Mouse (Mus musculus) hindbrain, embryonic 14.5 days (tissue): Measurements from ENCODE around the gene Fgd6. TPM values are rescaled to one million over a fixed set of nuclear protein-coding genes. Genes with fewer than 3 reads are reported as not detected.

Experiments
- ATAC-seq: fragments of 200-750 bp; cut with Nextera tagmentation; 2 replicates; pipeline ENCODE4 v1.8.0; 2017; ENCODE audit warnings: moderate number of reproducible peaks, mild to moderate bottlenecking, moderate TSS enrichment, moderate library complexity; ENCODE audit not compliant: low FRiP score
- DNase-seq: peaks from one replicate; pipeline ENCODE4 v3.0.0-alpha.2; 2015; ENCODE audit warnings: low spot score
- H3K27ac ChIP-seq: fragments of 300-500 bp; sonication (generic); 2 replicates; pipeline ENCODE4 v1.5.1; 2014; ENCODE audit warnings: mild to moderate bottlenecking, moderate library complexity
- H3K27me3 ChIP-seq: fragments of 300-500 bp; sonication (generic); 2 replicates; pipeline ENCODE4 v1.6.1; 2014; ENCODE audit warnings: mild to moderate bottlenecking, low read length, mixed read lengths; ENCODE audit not compliant: control insufficient read depth, insufficient read depth
- H3K36me3 ChIP-seq: fragments of 300-500 bp; sonication (generic); replicated peaks from 2 replicates; pipeline ENCODE4 v1.6.1; 2014; ENCODE audit not compliant: control insufficient read depth, insufficient read depth
- H3K4me1 ChIP-seq: fragments of 300-500 bp; sonication (generic); replicated peaks from 2 replicates; pipeline ENCODE4 v1.6.1; 2014; ENCODE audit warnings: antibody characterized with exemption, low read length, mixed read lengths; ENCODE audit not compliant: control insufficient read depth, insufficient read depth
- H3K4me2 ChIP-seq: fragments of 300-500 bp; sonication (generic); replicated peaks from 2 replicates; pipeline ENCODE4 v1.6.1; 2014; ENCODE audit warnings: mild to moderate bottlenecking, moderate library complexity
- H3K4me3 ChIP-seq: fragments of 300-500 bp; sonication (generic); replicated peaks from 2 replicates; pipeline ENCODE4 v1.5.1; 2014; ENCODE audit warnings: mild to moderate bottlenecking, low read length
- H3K9ac ChIP-seq: fragments of 300-500 bp; sonication (generic); 2 replicates; pipeline ENCODE4 v1.6.1; 2014
- H3K9me3 ChIP-seq: fragments of 300-500 bp; sonication (generic); 2 replicates; pipeline ENCODE4 v1.6.1; 2016; ENCODE audit warnings: low read length; ENCODE audit not compliant: control insufficient read depth
- WGBS: fragments of 180-500 bp; shearing (Covaris S2); extraction: QIAGEN DNeasy Blood & Tissue Kit; methylation state at CpG from one replicate; pipeline ENCODE4 v1.1.7; 2014; 5-methylcytosine and 5-hydroxymethylcytosine counted together
- polyA plus RNA-seq: library from polyadenylated mRNA; unstranded; fragments of >200 nt; fragmentation: Nextera tagmentation; extraction: Ambion mirVana; gene quantifications from 2 replicates; pipeline ENCODE4 v1.2.1, GENCODE M21; 2014

Gene Fgd6
- polyA plus RNA-seq, 1 experiment from 2014 or later, result 3.6 TPM

DNA sequence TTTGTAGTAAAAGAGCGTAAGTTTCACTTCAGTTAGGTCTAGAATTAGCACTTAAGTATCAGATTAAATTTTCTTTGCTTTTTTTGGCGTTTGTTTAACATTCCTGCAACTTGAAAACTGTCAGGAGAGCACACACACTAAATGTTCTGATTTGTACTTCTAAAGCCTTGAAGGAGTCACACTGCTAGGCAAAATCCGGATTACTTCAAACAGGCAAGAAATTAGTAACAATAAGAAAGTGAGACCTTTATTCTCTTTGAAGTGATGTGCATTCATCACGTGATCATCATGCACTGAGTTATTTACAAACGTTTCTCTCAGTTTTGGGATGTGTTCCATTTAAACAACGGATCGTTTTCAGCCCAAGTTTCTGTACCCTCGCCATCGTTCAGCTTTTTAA is 1.4 kb downstream of the Fgd6 start:
- Histone ChIP-seq H3K36me3 (no peaks in the 10 kb centered on the region), H3K9ac (no peak overlapping the region), H3K27ac (no peak overlapping the region), H3K9me3 (no peaks in the 10 kb centered on the region), H3K4me1 (peaks cover 20% of the 10 kb centered on the region), H3K27me3 (no peaks in the 10 kb centered on the region), H3K4me2 (peak overlapping the region; percentile 76), H3K4me3 (peak overlapping the region; percentile 89)
- DNase-seq, result no peak
- ATAC-seq, result no peak
- 46% methylated on average over 9 of the region's 9 CpGs for WGBS

DNA sequence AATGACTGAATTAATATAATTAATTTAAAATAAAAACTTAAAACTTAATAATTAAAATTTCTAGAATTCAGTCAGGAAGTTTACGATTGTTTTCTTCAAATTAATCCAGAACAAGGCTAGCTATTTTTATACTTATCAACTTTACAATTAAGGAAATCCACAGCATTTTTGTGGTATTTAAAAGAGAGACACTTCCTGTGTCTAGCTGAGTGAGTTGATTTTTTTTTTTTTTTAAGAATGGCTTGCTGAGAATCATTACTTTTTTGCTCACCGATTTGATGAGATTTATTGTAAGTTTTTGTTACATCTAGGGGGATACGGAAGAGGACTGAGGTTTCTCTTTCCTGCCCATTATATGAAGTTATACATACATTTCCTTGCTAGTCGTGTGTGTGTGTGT is 1.8 kb downstream of the Fgd6 start:
- no peak for ATAC-seq
- no peaks in the 10 kb centered on the region for H3K27me3 ChIP-seq
- 78% methylated on average over 4 of the region's 4 CpGs for WGBS

DNA sequence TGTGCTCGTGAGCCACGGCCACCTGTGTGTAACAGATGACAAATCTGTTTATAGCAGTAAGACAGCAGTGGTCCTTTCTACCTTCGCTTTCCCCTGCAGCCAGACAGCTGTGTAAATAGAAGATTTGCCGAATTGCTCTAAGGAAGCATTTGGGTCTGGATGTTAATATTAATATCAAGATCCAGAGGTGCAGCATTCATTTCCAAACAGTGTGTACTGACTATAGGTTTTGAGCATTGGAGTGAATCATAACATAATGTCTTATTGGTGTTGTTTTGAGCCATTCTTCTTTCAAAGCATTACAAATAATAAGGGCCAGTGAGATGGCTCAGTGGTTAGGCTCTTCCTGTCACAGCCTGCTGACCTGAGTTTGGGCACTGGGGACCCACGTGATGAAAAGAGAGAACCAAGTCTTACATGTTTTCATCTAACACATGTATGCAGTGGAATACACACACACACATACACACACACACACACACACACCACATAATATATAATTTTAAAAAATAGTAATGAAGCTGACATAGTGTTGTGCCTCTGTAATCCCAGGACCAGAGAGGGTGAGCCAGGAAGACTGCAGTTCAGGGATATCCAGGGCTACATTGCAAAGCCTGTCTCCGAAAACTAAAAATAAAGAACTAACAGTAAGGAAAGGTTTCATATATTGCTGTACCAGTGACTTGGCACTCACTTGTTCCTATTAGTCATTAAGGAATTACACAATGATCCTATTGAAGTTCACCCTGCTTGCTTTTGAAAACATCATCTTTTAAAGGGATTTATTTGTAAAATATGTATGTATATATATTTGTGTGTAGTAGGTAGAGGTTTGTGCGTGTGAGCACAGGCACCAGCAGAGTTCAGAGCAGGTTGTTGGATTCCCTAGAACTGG is 2.8 kb downstream of the Fgd6 start:
- 71% methylated on average over 7 of the region's 7 CpGs for WGBS
- no peak overlapping the region for H3K4me2 ChIP-seq
- H3K27ac ChIP-seq, result no peak overlapping the region
- no peaks in the 10 kb centered on the region for H3K9me3 ChIP-seq
- H3K27me3 ChIP-seq, result no peaks in the 10 kb centered on the region
- ATAC-seq (no peak), DNase-seq (no peak)
- no peak overlapping the region for H3K9ac ChIP-seq
- no peak overlapping the region for H3K4me3 ChIP-seq
- H3K36me3 ChIP-seq, result no peaks in the 10 kb centered on the region
- peaks cover 8% of the 10 kb centered on the region for H3K4me1 ChIP-seq

More for the DNA sequence above, 1.8 kb downstream of the Fgd6 start:
- Histone ChIP-seq H3K4me1 (peaks cover 17% of the 10 kb centered on the region), H3K4me3 (no peak overlapping the region), H3K27ac (no peak overlapping the region), H3K9me3 (no peaks in the 10 kb centered on the region), H3K9ac (no peak overlapping the region), H3K36me3 (no peaks in the 10 kb centered on the region), H3K4me2 (peak overlapping the region; percentile 76)
- no peak for DNase-seq

DNA sequence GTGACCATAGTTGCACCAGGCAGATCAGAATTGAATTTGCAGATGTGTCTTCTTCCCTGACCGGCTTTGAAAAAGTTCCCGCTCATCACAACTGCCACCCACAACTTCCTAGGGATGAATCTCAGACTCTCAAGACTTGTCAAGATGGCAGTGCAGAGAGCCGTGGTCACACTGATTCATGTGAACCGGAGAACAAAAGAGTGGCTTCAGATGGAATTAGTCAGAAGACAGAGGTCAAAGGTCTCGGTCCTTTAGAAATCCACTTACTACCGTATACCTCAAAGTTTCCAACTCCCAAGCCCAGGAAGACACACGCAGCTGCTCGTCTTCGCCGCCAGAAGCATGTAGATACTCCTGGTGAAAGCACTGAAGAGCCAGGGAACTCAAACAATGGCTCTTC is 8.1 kb downstream of the Fgd6 start:
- Histone ChIP-seq H3K4me2 (no peak overlapping the region), H3K27me3 (no peaks in the 10 kb centered on the region), H3K9ac (no peak overlapping the region), H3K9me3 (no peaks in the 10 kb centered on the region), H3K36me3 (peaks cover 6% of the 10 kb centered on the region; the same call in 1 of the 2 replicates), H3K4me1 (no peaks in the 10 kb centered on the region), H3K27ac (no peak overlapping the region), H3K4me3 (no peak overlapping the region)
- ATAC-seq (no peak), DNase-seq (no peak)
- WGBS, result 18% methylated on average over 10 of the region's 10 CpGs

DNA sequence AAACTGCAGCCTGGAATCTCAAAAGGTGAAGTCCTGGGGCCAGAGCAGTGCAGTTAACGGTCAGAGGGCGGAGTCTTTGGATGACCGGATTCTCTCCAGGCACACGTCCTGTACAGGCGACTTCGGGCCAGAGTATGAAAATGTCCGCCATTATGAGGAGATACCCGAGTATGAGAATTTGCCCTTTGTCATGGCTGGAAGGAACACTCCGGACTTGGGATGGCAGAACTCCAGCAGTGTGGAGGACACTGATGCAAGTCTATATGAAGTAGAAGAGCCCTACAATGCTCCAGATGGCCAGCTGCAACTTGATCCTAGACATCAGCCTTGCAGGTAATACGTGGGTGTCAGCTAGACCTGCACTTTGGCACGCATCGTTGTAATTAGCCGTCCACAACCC is 9.5 kb downstream of the Fgd6 start:
- WGBS, result 92% methylated on average over 13 of the region's 13 CpGs
- Histone ChIP-seq H3K9me3 (no peaks in the 10 kb centered on the region), H3K4me1 (no peaks in the 10 kb centered on the region), H3K4me3 (no peak overlapping the region), H3K27me3 (no peaks in the 10 kb centered on the region), H3K27ac (no peak overlapping the region), H3K9ac (no peak overlapping the region), H3K4me2 (no peak overlapping the region), H3K36me3 (peaks cover 6% of the 10 kb centered on the region; the same call in 1 of the 2 replicates)
- no peak for DNase-seq
- no peak for ATAC-seq

DNA sequence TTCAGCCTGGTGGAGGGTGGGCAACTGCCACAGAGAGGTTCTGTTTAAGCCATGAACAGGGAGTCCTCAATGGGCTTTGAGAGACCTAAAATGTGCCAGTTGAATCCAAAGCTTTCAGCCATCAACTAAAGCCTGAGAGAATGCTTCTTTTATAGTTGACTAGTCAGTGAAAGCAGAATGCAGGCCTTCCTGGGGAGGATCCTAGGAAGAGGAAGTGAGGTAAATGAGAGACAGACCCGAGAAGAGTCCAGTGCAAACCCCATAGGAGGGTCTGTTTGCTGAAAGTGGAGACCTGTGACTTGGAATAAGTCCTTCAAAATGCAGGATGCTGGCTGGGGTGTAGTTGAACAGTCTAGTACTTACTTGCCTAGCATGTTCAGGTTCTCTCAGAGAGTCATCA is 11.2 kb downstream of the Fgd6 start:
- Histone ChIP-seq H3K9ac (no peak overlapping the region), H3K36me3 (peaks cover 6% of the 10 kb centered on the region; the same call in 1 of the 2 replicates), H3K4me2 (no peak overlapping the region), H3K9me3 (no peaks in the 10 kb centered on the region), H3K4me1 (no peaks in the 10 kb centered on the region), H3K4me3 (no peak overlapping the region), H3K27ac (no peak overlapping the region), H3K27me3 (no peaks in the 10 kb centered on the region)
- 50% methylated on average over 1 of the region's 1 CpGs for WGBS
- no peak for DNase-seq
- no peak for ATAC-seq

DNA sequence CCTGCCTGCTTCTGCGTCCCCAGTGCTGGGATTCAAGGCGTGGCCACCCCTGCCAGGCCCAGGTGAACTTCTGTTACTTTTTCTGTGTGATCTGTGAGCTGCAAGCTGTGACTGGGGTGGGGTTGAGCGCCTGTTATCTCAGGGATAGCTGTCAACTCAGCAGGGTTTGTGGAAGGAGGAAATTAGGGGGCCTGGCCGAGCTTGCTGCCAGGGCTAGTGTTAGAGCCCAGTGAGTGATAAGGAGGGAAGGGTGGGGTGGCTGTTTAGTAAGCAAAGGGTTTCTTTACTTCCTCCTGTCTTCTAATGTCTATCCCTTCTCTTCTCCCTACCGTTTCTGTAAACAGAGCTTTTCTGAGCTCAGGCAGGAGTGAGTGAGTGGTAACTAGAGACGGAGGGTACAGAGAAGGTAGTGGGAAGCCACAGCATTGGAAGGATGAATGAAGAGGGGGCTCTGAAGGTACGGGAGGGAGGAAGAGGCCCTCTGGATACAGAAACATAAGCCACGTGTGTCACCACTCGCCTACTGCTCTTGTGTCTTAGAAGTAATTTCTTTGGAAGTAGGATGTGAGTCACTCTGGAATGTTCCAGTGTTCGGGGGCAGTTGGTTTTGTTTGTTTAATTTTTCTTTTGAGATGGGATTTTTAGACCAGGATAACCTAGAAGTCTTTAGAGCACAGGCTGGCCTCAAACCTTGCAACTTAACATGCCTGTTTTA is 12.2 kb downstream of the Fgd6 start:
- H3K9me3 ChIP-seq, result no peaks in the 10 kb centered on the region
- H3K27ac ChIP-seq, result no peak overlapping the region
- H3K9ac ChIP-seq, result no peak overlapping the region
- DNase-seq (no peak), ATAC-seq (no peak)
- H3K4me2 ChIP-seq, result no peak overlapping the region
- peaks cover 6% of the 10 kb centered on the region; the same call in 1 of the 2 replicates for H3K36me3 ChIP-seq
- H3K4me3 ChIP-seq, result no peak overlapping the region
- H3K4me1 ChIP-seq, result no peaks in the 10 kb centered on the region
- no peaks in the 10 kb centered on the region for H3K27me3 ChIP-seq
- WGBS, result 76% methylated on average over 10 of the region's 10 CpGs

DNA sequence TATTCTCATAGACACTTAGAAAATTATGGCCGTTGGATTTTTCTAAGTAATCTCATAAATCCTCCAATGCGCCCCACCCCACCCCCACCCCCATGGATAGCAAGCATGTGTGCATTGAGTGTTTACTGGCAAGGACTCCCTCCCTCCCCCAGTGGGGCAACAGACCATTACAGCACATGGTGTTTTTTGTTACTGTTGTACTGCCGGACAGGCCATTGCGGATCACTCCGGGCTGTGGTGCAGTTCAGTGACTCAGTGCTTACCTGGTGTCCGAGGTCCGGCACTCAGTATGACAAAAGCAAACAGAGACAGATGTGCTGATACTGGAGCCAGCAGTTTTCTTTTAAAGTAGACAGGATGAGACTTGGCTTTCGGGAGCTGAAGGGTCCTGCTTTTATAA is 13.3 kb downstream of the Fgd6 start:
- WGBS, result 78% methylated on average over 8 of the region's 8 CpGs
- DNase-seq (no peak), ATAC-seq (no peak)
- Histone ChIP-seq H3K4me1 (no peaks in the 10 kb centered on the region), H3K9ac (no peak overlapping the region), H3K36me3 (peaks cover 6% of the 10 kb centered on the region; the same call in 1 of the 2 replicates), H3K27me3 (no peaks in the 10 kb centered on the region), H3K4me3 (no peak overlapping the region), H3K4me2 (no peak overlapping the region), H3K9me3 (no peaks in the 10 kb centered on the region), H3K27ac (no peak overlapping the region)

DNA sequence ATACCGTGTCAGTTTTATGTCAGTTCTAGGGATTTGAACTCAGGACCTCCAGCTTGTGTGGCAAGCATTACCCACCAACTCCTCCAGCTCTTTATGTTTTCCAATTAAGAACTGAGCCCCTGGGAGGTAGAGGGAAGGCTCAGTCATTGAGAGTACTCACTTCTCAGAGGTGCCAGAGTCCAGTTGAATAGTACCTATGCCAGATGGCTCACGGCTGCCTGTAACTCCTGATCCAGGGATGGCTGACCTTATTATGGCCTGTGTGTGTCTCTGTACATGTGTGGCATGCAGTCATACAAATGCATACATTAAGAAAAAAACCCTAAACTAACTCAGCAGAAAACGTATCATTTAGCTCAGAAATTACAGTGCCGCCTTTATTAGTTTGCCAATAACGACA is 14.9 kb downstream of the Fgd6 start:
- ATAC-seq (no peak), DNase-seq (no peak)
- WGBS, result 89% methylated on average over 5 of the region's 5 CpGs
- Histone ChIP-seq H3K36me3 (0 out of 2 replicates have a peak, but pooled peaks cover 3% of the 10 kb centered on the region), H3K27me3 (no peaks in the 10 kb centered on the region), H3K4me1 (no peaks in the 10 kb centered on the region), H3K4me2 (no peak overlapping the region), H3K4me3 (no peak overlapping the region), H3K27ac (no peak overlapping the region), H3K9me3 (no peaks in the 10 kb centered on the region), H3K9ac (no peak overlapping the region)
